Mouse (Mus musculus) heart, embryonic 13.5 days (tissue): ENCODE results near the gene Zcchc7. TPM values are rescaled to one million over a fixed set of nuclear protein-coding genes. Genes with fewer than 3 reads are reported as not detected.

Source experiments
- ATAC-seq: fragments of 200-750 bp; cut with Nextera tagmentation; 2 replicates; pipeline ENCODE4 v1.8.0; 2017; ENCODE audit warnings: moderate TSS enrichment; ENCODE audit not compliant: insufficient number of reproducible peaks, low FRiP score, low TSS enrichment; ENCODE audit errors: extremely low read depth
- H3K27ac ChIP-seq: fragments of 300-500 bp; sonication (generic); replicated peaks from 2 replicates; pipeline ENCODE4 v1.5.1; 2015; ENCODE audit warnings: moderate library complexity, mild to moderate bottlenecking, inconsistent platforms
- H3K27me3 ChIP-seq: fragments of 300-500 bp; sonication (generic); replicated peaks from 2 replicates; pipeline ENCODE4 v1.6.1; 2015; ENCODE audit warnings: mild to moderate bottlenecking, inconsistent platforms
- H3K36me3 ChIP-seq: fragments of 300-500 bp; sonication (generic); 2 replicates; pipeline ENCODE4 v1.6.1; 2015; ENCODE audit warnings: mild to moderate bottlenecking, inconsistent platforms
- H3K4me1 ChIP-seq: fragments of 300-500 bp; sonication (generic); 2 replicates; pipeline ENCODE4 v1.6.1; 2015; ENCODE audit warnings: inconsistent platforms
- H3K4me2 ChIP-seq: fragments of 300-500 bp; sonication (generic); 2 replicates; pipeline ENCODE4 v1.6.1; 2015; ENCODE audit warnings: inconsistent platforms, mild to moderate bottlenecking, moderate library complexity
- H3K4me3 ChIP-seq: fragments of 300-500 bp; sonication (generic); 2 replicates; pipeline ENCODE4 v1.5.1; 2015; ENCODE audit warnings: moderate library complexity, mild to moderate bottlenecking, inconsistent platforms
- H3K9ac ChIP-seq: fragments of 300-500 bp; sonication (generic); 2 replicates; pipeline ENCODE4 v1.6.1; 2015; ENCODE audit warnings: inconsistent platforms, mild to moderate bottlenecking, moderate library complexity
- H3K9me3 ChIP-seq: fragments of 300-500 bp; sonication (generic); 2 replicates; pipeline ENCODE4 v1.6.1; 2016; ENCODE audit warnings: inconsistent platforms
- WGBS: fragments of 180-500 bp; shearing (Covaris S2); methylation state at CpG from one replicate; pipeline ENCODE4 v1.1.7; 2015; ENCODE audit warnings: mixed read lengths; 5-methylcytosine and 5-hydroxymethylcytosine counted together
- polyA plus RNA-seq: library from polyadenylated mRNA; unstranded; fragments of >200 nt; fragmentation: Nextera tagmentation; extraction: Ambion mirVana; gene quantifications from 2 replicates; pipeline ENCODE4 v1.2.1, GENCODE M21; 2015

Zcchc7 gene
- polyA plus RNA-seq, 1 experiment from 2014 or later = 15.5 TPM

DNA sequence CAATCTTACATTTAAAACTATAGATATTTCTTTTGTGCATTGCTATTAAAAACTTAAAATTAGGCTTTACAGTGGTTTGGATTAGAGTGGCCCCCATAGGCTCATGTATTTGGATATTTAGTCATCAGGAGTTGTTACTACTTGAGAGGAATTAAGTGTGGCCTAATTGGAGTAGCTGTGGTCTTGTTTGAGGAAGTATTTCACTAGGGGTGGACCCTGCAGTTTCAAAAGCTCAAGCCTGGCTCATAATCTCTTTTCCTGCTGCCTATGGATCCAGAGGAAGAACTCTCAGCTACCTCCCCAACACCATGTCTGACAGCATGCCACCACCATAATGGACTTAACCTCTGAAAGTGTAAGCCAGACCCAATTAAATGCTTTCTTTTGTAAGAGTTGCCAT lies 115.9 kb downstream of the Zcchc7 start:
- no peaks in the 10 kb centered on the region for H3K4me1 ChIP-seq
- no peaks in the 10 kb centered on the region for H3K27me3 ChIP-seq
- no peak for ATAC-seq
- H3K9ac ChIP-seq = no peak overlapping the region
- H3K27ac ChIP-seq = no peak overlapping the region
- no peak overlapping the region for H3K4me2 ChIP-seq
- no peaks in the 10 kb centered on the region for H3K36me3 ChIP-seq
- H3K9me3 ChIP-seq = no peaks in the 10 kb centered on the region
- H3K4me3 ChIP-seq = no peak overlapping the region

DNA sequence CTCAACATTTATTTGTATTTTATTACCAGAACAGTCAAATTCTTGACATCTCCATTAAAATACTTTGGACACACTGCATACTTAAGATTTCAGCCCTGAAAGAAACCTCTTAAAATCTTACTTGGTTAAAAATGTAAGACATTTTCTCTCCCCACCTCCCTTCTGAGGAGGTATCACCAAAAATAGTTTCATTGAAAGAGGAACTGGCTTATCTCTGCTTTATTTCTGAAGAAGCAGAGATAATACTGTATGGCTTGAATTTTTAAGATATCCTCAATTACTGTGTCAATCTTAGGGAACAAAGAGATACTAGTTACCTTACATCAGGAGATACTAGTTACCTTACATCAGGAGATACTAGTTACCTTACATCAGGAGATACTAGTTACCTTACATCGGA lies 116.4 kb downstream of the Zcchc7 start:
- Histone ChIP-seq H3K4me2 (no peak overlapping the region), H3K27me3 (no peaks in the 10 kb centered on the region), H3K9ac (no peak overlapping the region), H3K4me1 (no peaks in the 10 kb centered on the region), H3K36me3 (no peaks in the 10 kb centered on the region), H3K9me3 (no peaks in the 10 kb centered on the region), H3K27ac (no peak overlapping the region), H3K4me3 (no peak overlapping the region)
- no peak for ATAC-seq
- WGBS = 86% methylated on average over 1 of the region's 1 CpGs

DNA sequence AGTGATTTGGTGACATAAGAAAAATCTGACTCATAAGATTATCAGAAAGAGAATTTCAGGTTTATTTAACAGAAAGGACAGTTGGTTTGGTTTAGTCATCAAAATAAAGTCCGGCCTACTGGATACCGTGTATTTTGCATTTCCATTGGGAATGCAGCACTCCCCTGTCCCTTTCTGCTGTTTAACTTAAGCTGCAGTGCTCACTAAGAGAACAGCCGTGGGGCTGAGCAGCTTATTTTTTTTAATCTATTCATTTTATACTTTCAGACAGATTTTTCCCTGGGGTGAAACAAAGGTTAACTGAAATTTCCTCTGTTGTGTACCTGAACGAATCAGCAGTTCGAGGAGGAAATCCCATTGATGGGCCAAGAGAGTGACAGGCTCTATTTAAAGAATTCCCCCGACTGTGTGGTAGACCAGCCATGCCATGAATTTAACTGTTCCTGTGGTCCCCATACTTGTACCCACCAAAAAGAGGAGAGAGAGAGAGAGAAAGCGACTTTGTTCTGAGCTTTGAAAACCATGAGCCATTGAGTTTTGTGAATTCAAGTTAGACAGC lies 124.5 kb downstream of the Zcchc7 start:
- 51% methylated on average over 7 of the region's 7 CpGs for WGBS
- Histone ChIP-seq H3K9me3 (no peaks in the 10 kb centered on the region), H3K4me2 (no peak overlapping the region), H3K4me3 (no peak overlapping the region), H3K9ac (no peak overlapping the region), H3K27ac (no peak overlapping the region; the same call in 1 of the 2 replicates), H3K4me1 (peaks cover 9% of the 10 kb centered on the region), H3K36me3 (no peaks in the 10 kb centered on the region), H3K27me3 (no peaks in the 10 kb centered on the region)
- ATAC-seq = no peak

DNA sequence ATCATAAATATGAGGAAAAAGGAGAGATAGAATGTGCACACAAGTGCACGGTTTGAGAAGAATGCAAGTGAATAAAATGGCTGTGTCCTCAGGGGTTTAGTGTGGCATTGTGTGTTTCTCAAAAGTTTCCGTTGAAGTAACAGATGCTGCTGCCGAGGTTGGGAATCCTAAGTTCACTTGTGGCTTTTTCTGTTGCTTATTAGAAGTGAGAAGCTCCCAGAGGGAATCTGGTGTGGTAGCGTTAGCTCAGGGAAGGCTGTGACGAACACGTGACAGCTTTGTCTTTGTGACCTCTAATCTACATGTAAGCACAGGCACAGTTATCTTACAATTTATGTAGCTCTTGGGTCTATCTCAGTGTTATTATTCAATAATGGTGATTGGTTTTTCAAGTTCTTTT lies 130.5 kb downstream of the Zcchc7 start:
- Histone ChIP-seq H3K4me2 (no peak overlapping the region), H3K27ac (no peak overlapping the region), H3K36me3 (no peaks in the 10 kb centered on the region), H3K4me3 (no peak overlapping the region), H3K27me3 (no peaks in the 10 kb centered on the region), H3K9me3 (no peaks in the 10 kb centered on the region), H3K9ac (no peak overlapping the region), H3K4me1 (0 out of 2 replicates have a peak, but pooled peaks cover 2% of the 10 kb centered on the region)
- no peak for ATAC-seq
- WGBS = 70% methylated on average over 6 of the region's 6 CpGs

DNA sequence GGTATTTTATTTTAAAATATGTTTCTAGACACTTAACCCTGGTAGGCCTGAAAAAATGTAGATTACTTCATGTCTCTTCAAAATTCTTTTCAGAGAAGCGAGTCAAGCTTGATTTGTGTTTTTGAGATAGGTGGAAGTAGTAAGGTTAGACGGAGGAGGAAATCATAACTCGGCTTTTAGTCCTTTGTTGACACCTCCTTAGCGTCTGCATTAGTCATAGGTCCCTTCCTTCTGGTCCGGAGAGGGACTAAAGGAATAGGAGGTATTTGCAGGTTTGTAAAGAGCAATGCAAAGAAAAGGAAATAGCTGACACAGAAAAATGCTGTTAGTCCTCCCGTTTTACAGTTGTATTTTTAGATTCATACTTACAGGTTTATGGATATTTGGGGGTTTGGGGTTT lies 135.7 kb downstream of the Zcchc7 start:
- H3K4me2 ChIP-seq = no peak overlapping the region
- no peaks in the 10 kb centered on the region for H3K9me3 ChIP-seq
- H3K4me3 ChIP-seq = no peak overlapping the region
- ATAC-seq = no peak
- H3K27me3 ChIP-seq = no peaks in the 10 kb centered on the region
- H3K27ac ChIP-seq = no peak overlapping the region
- no peak overlapping the region for H3K9ac ChIP-seq
- WGBS = 62% methylated on average over 6 of the region's 6 CpGs
- H3K36me3 ChIP-seq = peaks cover 17% of the 10 kb centered on the region
- H3K4me1 ChIP-seq = no peaks in the 10 kb centered on the region

DNA sequence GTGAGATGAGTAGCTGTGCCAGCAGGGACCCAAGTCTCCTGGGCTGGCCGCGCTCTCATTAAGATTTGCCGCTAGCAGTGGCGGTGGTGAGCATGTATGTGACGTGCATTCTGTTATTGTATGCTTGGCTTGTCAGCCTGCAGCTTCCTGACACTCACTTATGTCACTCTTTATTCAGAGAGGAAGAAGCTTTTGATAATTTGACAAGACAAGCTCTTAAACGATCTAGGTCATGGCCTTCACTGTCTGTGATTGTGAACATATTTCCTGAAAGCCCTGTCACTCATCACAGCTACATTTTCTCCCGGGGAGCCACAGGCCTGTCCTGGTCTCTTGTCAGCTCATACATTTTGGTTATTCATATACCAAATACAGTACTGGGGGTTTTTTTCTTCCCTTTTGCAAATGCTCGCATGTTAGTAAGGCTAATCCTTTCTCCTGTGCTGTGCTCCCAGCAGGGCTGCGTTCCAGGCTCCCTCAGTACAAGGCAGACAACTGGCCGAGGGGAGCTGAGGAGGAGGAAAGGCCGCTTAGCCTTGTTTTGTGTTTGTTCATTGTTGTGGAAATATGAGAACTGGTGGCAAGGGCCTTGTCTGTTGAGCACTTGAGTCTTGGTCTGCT lies 150.1 kb downstream of the Zcchc7 start:
- no peak for ATAC-seq
- peak overlapping the region; percentile 30; the same call in 1 of the 2 replicates for H3K4me2 ChIP-seq
- H3K4me1 ChIP-seq = peaks cover 11% of the 10 kb centered on the region

DNA sequence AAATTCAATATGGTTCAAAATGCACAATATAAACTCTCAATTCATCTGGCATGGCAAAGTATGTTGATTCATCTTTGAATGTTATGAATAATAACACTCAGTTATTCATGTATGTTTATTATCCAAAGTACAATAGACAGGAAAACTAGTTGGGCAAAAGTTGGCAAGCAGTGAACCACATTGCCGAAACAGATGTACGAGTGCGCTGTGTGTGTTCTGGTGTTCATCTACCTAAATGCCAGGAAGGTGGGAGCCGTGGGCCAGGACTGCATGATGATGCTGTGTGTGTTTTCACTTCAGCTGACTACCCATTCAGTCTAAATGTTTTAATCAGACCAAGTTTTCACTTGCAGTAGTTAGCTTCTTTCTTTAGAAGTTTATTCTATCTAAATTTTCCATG lies 150.7 kb downstream of the Zcchc7 start:
- Histone ChIP-seq H3K9ac (no peak overlapping the region), H3K4me1 (peaks cover 11% of the 10 kb centered on the region), H3K27ac (no peak overlapping the region), H3K27me3 (no peaks in the 10 kb centered on the region), H3K9me3 (no peaks in the 10 kb centered on the region), H3K36me3 (no peaks in the 10 kb centered on the region), H3K4me3 (no peak overlapping the region), H3K4me2 (no peak overlapping the region)
- ATAC-seq = no peak
- WGBS = 84% methylated on average over 4 of the region's 4 CpGs

More for the DNA sequence above, 150.1 kb downstream of the Zcchc7 start:
- Histone ChIP-seq H3K27me3 (no peaks in the 10 kb centered on the region), H3K9ac (no peak overlapping the region), H3K4me3 (no peak overlapping the region), H3K36me3 (no peaks in the 10 kb centered on the region), H3K9me3 (no peaks in the 10 kb centered on the region), H3K27ac (peak overlapping the region; percentile 39)
- WGBS = 32% methylated on average over 11 of the region's 11 CpGs

DNA sequence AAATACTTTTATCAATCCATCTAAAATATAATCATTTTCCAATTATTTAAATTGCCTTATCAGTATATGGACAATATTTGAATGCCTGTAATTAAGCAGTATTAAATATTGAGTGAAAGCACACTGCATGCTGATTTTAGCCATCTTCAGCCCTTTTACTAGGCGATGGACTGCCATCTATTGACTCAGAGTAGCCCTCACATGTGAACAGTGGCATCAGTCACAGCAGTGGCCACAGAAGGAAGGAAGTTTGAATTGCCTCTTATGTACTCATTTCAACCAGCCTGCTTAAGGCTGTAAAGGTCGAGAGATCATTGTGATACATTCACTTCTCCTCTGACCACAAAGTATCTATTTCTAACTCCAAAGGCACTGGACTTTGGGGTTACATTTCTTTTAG lies 154.4 kb downstream of the Zcchc7 start:
- peaks cover 10% of the 10 kb centered on the region for H3K4me1 ChIP-seq
- WGBS = 60% methylated on average over 2 of the region's 2 CpGs
- no peak for ATAC-seq

DNA sequence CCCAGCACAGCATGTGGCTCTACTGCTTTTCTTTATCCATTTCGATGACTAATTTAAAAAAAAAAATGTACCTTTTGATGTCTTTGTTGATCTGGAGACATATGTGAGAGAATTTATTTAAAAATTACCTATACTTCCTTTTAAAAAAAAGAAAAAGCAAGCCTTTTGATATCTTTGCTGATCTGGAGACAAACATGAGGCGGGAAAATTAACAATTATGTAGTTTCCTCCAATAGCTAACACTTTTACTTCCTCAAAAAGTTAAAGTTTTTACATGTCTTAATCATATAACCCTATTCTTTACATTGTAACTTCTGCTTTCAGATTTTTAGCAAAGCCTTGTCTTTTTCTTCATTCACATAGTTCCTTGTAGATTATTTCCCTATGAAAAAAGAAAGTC lies 155.2 kb downstream of the Zcchc7 start:
- 81% methylated on average over 2 of the region's 2 CpGs for WGBS
- Histone ChIP-seq H3K4me2 (no peak overlapping the region), H3K9me3 (no peaks in the 10 kb centered on the region), H3K4me3 (no peak overlapping the region), H3K36me3 (peaks cover 2% of the 10 kb centered on the region; the same call in 1 of the 2 replicates), H3K9ac (no peak overlapping the region), H3K27ac (no peak overlapping the region), H3K4me1 (peaks cover 2% of the 10 kb centered on the region), H3K27me3 (no peaks in the 10 kb centered on the region)
- ATAC-seq = no peak

More for the DNA sequence above, 154.4 kb downstream of the Zcchc7 start:
- H3K4me3 ChIP-seq = no peak overlapping the region
- H3K9ac ChIP-seq = no peak overlapping the region
- no peak overlapping the region for H3K4me2 ChIP-seq
- H3K9me3 ChIP-seq = no peaks in the 10 kb centered on the region
- H3K27ac ChIP-seq = no peak overlapping the region
- no peaks in the 10 kb centered on the region for H3K36me3 ChIP-seq
- no peaks in the 10 kb centered on the region for H3K27me3 ChIP-seq

DNA sequence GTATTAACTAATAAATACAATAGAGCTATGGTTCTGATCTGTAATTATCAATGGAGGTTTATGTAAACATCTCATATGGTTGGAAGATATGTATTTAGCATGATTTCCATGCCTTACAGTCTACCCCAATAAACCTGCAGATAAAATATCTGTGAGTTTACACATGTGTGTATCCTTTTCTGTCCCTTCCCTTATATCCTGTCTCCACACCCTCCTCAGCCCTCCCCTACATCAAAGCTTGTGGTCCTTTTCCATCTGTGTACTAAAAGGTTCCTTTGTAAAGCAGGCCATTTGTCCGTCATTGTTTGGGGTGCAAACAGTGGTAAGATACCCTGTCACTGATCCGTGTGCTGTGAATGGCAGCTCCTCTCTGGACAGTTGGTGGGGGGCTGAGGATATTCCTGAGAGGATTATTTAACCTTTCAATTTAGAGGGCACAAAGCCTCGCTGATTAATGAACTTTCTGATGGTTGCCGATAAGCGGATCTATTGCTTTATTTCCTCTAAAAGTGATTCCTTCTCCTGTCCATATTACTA lies 161.7 kb downstream of the Zcchc7 start:
- H3K27ac ChIP-seq = no peak overlapping the region
- H3K4me1 ChIP-seq = no peaks in the 10 kb centered on the region
- H3K9ac ChIP-seq = no peak overlapping the region
- no peak overlapping the region for H3K4me3 ChIP-seq
- ATAC-seq = no peak
- H3K27me3 ChIP-seq = no peaks in the 10 kb centered on the region
- no peak overlapping the region for H3K4me2 ChIP-seq
- H3K9me3 ChIP-seq = no peaks in the 10 kb centered on the region
- WGBS = 81% methylated on average over 5 of the region's 5 CpGs
- peaks cover 19% of the 10 kb centered on the region for H3K36me3 ChIP-seq

DNA sequence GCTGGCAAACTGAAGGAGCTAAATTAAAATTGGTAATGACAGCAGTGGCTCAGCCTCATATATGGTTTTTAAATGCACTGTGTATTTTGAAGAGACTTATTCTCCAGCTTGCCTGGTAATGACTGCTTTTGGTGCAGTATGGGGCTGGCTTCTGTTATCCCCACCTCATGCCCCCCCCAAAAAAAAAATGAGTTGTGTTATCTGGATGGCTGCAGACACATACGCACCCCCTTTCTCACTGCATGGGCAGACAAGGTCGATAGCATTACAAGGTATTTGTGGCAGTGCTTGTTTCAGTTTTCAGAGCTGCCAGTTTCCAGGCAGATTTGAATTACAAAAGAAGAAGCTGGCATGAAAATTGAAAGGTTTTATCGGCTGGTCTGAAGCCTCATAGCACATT lies 162.2 kb downstream of the Zcchc7 start:
- Histone ChIP-seq H3K27me3 (no peaks in the 10 kb centered on the region), H3K4me2 (no peak overlapping the region), H3K9me3 (no peaks in the 10 kb centered on the region), H3K36me3 (peaks cover 19% of the 10 kb centered on the region), H3K9ac (no peak overlapping the region), H3K27ac (no peak overlapping the region), H3K4me3 (no peak overlapping the region), H3K4me1 (no peaks in the 10 kb centered on the region)
- WGBS = 65% methylated on average over 3 of the region's 3 CpGs
- ATAC-seq = no peak

DNA sequence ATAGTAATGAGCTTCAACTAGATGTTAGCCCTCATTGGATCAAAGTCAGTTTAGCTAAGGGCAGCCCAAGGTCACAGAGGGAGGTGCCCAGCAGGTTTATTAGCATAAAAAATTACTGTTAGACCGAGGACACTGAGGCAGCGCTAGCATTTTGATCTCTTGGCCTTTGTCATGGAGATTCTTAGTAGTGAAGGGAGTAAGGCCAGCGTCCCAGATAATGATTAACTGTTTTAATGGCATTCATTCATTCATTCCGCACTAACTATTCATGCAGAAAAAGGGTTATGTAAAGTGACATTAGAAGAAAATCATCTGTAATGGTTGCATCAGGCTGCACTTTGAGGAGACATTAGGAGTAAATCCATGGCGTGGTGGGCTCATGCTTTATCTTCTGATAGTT lies 165.2 kb downstream of the Zcchc7 start:
- ATAC-seq = no peak
- Histone ChIP-seq H3K9me3 (no peaks in the 10 kb centered on the region), H3K4me1 (no peaks in the 10 kb centered on the region), H3K36me3 (peaks cover 26% of the 10 kb centered on the region), H3K27ac (no peak overlapping the region), H3K27me3 (no peaks in the 10 kb centered on the region), H3K4me3 (no peak overlapping the region), H3K9ac (no peak overlapping the region), H3K4me2 (no peak overlapping the region)
- WGBS = 83% methylated on average over 5 of the region's 5 CpGs
